Mouse (Mus musculus): ENCODE measurements around the gene Cox15. TPM values are rescaled to one million over a fixed set of nuclear protein-coding genes. Genes with fewer than 3 reads are reported as not detected.

The Cox15 gene
- total RNA-seq, 2 experiments from 2014 or later, result 17.6 to 18.3 TPM

DNA sequence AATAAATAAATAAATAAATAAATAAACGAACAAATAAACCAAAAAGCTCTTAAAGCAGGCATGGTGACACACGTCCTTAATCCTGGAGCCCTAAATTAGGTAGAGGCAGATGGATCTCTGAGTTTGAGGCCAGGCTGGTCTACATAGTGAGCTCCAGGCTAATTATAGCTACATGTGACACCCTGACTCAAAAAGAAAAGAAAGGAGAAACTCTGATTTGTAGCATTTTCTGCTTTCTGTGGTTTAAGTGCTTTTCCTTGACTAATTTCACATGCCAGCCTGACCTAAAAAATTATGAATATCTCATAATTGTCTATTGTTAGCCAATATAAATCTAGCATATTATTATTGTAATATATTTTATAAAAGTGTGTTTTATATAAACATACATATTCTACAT, 9.6 kb upstream of the Cox15 start:
- DNase-seq, result no peak
- intact Hi-C loops (cut with DNase I), result no loop called here

DNA sequence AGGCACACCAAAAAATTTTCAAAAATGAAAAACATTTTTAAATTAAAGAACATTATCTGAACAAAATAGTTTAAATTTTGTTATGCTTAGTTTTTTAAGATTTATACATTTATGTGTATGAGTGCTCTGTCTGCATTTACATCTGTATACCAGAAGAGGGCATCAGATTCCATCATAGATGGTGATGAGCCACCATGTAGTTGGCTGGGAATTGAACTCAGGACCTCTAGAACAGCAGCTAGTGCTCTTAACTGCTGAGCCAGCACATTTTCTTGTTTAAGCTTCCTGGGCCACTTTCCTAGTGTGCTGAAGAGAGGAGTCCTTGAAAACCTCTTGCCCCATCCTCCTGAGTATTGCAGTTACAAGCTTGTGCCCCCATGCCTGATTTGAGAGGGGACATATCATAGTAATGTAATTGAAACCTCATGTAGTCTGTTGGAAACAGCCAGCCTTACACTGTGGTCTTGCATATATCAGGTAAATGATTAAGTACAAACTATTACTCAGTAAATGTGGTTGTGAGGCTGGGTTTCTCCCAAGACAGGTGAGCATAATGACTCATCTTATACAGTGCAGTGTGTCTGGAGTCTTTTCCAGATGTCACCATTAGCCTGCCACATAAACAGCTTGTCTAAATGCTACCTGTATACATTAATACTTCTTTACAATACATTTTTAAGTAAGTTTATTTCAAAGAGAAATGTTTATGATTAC, 8.9 kb upstream of the Cox15 start:
- DNase-seq, result no peak
- intact Hi-C loops (cut with DNase I), result no loop called here

DNA sequence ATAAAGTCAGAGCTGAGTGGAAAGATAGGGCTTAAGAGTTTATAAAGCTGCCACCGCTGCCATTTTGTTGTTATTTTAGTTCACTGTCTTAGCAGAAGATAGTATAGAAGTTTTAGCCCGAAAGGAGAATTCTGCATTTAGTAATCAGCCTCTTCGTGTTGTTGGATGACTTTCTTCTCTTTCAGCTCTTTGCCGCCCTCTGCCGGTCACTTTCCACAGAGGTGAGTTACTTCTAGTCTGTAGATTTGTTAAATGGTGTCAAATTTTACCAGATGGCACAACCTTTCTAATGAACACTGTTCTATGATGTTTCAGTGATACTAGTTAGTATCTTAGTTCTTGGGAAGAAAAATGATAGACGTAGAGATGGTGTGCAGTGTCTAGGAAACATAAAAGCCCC, 7.7 kb upstream of the Cox15 start:
- intact Hi-C loops (cut with DNase I), result no loop called here

DNA sequence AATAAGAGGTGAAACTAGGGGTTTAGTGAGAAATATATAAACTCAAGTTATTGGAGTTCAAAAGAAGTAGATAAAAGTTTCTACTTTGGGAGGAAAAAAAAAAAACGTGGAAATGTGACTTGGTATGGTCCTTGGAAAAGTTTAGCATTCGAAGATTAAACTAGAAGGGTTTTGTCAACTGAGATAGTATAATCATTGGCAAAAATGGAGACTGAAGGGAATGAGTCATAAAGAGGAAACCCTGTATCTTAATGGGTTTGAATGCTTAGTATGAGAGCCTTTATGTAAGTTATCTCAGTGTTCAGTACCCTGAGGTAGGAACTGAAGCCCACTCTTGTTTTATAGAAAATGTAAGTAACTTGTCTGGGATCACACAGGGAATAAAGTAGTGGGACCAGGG, 2.1 kb upstream of the Cox15 start:
- no peak for DNase-seq
- intact Hi-C loops (cut with DNase I), result no loop called here

More for the DNA sequence above, 7.7 kb upstream of the Cox15 start:
- peak; percentile 69 for DNase-seq

DNA sequence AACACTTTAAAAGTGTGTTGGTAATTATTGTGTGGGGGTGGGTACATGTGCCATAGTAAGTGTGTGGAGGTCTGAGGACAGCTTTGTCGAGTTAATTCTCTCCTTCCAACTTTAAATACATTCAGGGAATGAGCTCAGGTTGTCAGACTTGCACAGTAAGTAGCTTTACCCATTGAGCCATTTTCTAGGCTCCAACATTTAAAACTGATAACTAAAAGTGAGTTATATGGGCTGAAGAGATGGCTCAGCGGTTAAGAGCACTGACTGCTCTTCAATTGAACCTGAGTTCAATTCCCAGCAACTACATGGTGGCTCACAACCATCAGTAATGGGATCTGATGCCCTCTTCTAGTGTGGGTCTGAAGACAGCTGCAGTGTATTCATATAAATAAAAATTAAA, 1.4 kb upstream of the Cox15 start:
- no peak for DNase-seq
- intact Hi-C loops (cut with DNase I), result no loop called here

DNA sequence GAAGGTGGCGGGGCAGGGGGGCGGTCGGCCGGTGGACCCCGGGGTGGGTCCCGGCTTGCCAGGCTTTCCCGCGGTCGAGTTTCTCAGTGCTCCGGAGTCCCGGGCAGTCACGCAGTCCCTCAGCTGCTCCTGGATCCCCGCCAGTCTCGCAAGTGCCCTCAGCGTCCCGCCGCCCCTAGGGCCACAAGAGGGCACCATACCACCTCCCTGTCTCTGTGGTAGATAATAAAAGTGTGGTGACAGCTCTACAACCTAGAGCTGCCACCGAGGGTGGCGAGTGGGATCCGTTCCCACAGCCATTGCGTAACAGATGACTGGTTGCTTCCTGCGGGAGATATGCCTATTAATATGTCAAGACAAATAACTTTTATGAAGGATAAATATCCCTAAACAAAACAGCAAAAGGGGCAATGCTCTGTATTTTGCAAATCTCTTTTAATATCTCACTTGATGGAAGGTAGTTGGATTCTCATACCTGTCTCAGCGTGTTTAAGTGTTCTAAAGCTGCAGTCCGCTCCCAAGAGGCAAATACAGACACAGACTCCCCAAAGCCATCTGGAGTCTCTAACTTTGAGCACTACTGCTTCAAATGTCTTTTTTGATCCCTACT, 531 bp upstream of the Cox15 start:
- peak; percentile 91 for DNase-seq
- intact Hi-C loops (cut with DNase I), result no loop called here

DNA sequence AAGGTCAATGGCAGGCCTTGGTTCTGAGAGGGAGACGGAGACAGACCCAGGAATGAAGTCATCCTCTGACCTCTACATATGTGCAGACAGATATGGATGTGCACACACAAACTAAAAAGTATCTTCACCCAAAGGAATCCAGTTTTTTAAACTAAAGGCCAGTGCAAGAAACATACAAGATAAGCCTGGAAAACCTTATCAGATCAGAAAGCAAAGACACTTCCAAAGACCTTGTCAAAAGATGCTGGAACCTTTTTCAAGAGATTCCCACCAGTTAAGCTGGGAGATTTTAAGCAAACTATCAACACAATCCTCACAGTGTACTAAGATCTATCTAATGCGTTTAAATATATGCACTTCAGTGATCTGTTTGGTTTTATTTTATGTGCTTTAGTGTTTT, 2.8 kb downstream of the Cox15 start:
- no peak for DNase-seq
- intact Hi-C loops (cut with DNase I), result no loop called here

DNA sequence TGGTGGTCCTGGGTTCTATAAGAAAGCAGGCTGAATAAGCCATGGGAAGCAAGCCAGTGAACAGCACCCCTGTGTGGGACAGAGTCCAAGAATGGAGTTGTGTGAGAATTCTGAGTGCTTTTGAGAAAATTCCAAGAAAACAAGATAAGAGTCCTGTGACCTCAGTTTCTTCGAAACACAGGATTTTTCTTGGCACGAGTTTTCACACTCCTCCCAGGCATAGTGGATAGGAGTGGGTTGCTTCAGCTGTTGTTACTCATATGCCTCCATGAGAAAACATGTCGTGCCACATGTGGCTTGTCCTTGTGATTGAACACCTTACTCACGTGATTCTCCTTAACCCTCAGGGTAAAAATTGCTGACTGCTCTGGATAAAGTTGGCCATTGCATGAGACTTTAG, 4.9 kb downstream of the Cox15 start:
- DNase-seq, result no peak
- intact Hi-C loops (cut with DNase I), result no loop called here

DNA sequence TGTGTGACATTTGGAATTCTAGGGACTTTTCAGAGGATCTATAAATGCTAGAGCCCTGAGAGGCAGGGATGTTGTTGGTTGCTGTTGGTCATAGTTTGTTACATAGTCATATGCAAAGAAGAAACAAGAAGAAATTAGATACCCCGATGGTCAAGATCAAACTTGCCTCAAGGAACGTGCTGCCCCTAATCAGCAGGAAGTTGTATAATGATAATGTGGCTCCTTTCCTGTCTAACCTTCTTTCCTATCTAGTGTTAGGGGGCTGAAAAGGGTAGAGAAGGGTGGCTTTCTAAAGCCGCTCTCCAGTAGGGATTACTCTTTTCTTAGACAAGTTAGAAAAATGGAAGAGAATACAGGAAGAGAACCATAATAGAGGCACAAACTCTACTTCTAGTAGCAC, 7.1 kb downstream of the Cox15 start:
- DNase-seq, result no peak
- intact Hi-C loops (cut with DNase I), result no loop called here

DNA sequence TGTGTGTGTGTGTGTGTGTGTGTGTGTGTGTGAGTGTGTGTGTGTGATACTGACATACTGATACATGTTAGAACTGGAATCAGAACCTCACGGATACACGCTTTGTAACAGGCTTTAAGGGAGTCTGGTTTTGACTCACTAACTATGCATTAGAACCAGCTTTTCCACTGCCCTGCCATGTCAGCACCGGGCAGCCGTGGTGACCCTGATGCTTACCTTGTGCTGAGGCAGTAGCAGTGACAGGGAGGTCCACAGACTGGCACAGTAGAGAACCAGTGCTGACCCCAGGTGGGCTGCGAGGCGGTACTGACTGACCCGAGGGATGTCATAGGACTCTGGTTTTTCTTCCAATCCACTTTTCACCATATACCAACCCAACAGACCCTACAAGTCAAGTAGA, 9.4 kb downstream of the Cox15 start:
- no peak for DNase-seq

DNA sequence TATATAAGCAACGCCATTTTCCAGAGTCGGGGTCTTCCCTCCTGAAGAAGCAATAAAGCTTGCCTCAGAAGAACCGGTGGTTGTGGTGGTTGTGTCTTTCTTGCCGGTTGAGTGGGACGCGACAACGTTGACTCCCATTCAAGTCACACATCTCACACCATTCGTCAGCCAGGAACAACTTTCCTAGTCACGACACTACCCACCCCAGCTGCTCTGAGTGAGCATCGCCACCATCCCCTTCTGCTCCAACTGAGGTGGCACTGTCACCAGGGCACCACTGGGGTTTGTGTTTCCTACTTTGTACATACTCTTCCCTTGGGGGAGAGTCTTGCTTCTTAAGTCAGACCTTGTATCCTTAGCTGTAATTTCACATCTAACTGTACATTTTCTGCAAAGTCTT, 14.4 kb downstream of the Cox15 start:
- intact Hi-C loops (cut with DNase I), result loop anchor here (10.0 kb wide), 1 partner anchor 356 kb away; no protein-coding TSS in a partner anchor
- DNase-seq, result no peak

More for the DNA sequence above, 9.4 kb downstream of the Cox15 start:
- intact Hi-C loops (cut with DNase I), result no loop called here

DNA sequence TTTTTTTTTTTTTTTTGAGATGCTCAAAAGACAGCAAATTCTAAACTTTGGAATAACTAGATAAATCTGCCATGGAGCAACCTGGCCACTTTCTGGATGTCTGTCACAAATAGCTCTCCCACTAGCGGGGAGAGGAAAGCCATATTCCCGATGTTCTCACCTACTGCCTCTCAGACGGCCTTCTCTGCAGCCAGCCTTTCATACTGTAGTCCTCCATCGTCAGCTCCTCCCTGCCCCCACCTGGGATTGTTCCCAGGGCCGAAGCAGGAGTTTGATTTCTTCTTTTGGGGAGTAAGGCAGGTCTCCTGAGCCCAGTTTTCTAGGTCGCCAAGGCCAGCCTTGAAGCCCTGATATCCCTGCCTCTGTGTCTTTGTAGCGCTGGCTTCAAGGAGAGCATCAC, 21.6 kb downstream of the Cox15 start:
- no peak for DNase-seq
- intact Hi-C loops (cut with DNase I), result loop anchor here (10.0 kb wide), 1 partner anchor 364 kb away; no protein-coding TSS in a partner anchor

DNA sequence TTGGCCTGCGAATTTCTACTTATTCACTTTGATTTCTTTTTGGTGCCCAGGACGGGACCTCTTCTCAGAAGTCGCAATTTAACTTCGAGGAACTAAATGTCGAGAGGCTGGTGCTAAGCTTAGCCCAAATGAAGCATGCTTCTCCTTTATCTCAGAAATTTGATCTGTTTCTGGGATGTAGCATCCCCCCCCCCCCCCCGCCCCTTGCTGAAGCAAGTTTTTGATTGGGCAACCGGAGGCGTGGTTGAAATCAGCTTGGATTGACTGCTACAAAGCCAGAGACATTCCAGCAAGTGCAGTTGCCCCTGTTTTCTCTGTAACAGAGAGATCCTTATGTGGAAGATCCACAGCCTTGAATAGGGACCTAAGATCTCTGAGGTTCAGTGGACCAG, 22.8 kb downstream of the Cox15 start:
- intact Hi-C loops (cut with DNase I), result loop anchor here (10.0 kb wide), 1 partner anchor 365 kb away; no protein-coding TSS in a partner anchor
- no peak for DNase-seq

DNA sequence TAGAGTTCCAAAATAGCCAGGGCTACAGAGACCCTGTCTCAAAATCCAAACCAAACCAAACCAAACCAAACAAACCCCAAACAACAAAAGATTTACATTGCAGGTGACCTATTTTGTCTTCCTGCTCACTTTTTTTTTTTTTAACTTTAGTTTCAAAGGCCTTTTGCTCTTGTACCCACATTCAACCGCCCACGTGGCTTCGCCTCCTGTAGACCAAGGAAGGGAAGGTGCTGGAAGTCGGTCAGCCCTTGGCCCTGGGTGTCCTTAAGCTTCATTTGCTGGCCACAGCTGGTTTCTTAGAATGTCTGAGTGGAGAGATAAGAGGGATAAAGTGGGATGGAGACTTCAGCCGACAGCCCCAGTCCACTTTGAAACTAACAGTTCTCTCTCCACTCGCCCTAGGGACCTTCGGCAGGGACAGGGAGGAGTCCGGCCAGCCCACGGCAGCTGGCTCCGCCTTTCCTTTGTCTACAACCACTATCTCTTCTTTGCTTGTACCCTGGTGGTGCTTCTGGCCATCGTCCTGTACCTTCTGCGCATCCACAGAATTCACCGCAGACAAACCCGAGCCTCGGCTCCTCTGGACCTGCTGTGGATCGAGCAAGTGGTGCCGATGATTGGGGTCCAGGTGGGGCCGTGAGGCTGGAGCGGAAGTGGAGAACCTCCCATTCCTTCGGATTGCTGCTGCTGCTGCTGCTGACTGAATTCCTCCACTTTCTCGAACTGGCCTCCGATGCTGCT, 23.3 kb downstream of the Cox15 start:
- intact Hi-C loops (cut with DNase I), result loop anchor here (10.0 kb wide), 1 partner anchor 365 kb away; no protein-coding TSS in a partner anchor
- DNase-seq, result no peak

DNA sequence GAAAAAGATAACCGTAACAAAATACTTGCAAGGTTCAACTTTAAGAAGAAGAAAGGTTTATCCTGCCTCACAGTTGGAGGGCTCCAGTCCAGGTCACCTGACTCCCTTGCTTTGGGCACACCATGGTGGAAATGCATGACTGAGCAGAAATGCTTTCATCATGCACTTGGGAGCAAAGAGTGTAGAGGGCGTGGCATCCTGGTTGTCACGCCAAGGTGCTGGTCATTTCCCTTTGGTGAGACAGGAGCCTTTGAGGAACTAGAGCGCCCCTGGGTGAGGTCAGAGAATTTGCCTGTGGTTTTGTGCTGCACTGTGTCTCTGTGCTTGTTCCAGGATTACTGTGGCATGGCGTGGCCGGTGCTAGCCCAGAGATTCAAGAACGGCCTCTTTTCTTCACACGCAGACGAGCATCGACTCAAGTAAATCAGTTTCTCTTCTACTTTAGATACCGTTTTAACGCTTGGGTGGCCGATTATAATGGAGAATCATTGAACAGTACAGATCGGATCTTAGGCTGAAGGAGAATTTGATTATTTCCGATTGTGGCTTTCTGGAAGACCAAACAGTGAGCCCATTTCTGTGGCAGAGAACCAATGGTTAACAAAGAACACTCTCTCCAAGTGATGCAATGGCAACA, 26.2 kb downstream of the Cox15 start:
- intact Hi-C loops (cut with DNase I), result no loop called here
- no peak for DNase-seq

DNA sequence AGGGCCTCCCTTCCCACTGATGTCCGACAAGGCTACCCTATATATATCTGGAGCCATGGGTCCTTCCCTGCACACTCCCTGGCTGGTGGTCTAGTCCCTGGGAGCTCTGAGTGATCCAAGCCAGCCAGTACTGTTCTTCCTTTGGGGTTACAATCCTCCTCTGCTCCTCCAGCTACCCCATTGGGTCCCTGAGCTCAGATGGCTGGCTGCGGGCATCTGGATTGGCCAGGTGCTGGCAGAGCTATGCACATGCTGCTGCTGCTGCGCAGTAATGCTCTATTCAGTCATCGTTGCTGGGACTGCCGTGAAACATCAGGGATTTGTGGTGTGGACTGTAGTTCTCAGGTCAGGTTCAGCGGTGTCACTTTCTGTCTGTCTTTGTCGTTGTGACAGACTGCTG, 28.0 kb downstream of the Cox15 start:
- intact Hi-C loops (cut with DNase I), result no loop called here

DNA sequence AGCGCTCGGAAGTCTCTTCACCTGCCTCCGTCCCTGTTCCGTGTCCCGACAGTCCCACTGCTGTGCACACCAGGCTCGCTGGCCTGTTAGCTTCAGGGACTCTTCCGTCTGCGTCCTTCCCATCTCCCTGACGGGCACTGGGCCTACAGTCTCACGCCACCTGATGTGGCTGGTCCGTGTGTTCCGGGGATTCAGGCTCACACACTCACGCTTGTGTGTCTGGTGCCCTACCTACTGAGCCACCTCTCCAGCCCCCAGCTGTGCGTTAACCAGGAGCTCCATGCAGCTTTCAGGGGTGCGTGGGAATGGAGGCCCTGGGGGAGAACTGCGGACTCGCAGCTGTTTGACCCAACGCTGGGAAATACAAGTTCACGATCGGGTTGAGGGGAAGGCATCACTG, 28.6 kb downstream of the Cox15 start:
- DNase-seq, result no peak
- intact Hi-C loops (cut with DNase I), result no loop called here

More for the DNA sequence above, 28.0 kb downstream of the Cox15 start:
- DNase-seq, result no peak

DNA sequence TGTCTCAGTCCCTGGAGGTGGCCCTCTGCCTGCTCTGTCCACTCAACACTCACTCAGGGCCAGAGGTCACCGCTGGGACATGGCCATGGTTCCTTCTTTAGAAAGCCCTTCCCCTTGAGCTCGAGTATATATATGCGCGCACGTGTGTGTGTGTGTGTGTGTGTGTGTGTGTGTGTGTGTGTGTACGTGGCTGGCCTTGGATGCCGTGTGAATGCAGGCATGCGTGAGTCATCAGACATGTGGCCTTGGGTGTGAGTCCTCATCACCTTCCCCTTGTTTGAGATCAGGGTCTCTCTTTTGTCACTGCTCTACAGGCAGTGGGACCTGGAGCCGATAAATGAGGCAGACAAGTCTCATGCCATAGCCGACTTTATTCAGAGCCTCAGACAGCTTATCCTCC, 29.3 kb downstream of the Cox15 start:
- intact Hi-C loops (cut with DNase I), result no loop called here
- DNase-seq, result no peak

DNA sequence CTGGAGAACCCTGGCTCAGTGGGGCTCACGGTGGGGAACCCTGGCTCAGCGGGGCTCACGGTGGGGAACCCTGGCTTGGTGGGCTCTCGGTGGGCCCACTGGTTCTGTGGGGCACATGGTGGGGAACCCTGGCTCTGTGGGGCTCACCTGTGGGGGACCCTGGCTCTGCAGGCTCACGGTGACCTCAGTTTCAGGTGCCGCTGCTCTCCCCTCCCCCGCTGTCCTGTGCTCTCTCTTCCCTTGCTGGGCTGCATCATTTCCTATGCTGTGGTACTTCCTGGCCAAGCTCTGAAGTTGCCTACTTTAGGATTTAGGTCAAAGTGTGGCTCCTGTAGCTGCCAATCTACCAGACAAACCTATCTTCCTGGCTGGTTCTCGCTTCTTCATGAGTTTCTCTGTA, 29.9 kb downstream of the Cox15 start:
- intact Hi-C loops (cut with DNase I), result no loop called here
- no peak for DNase-seq

DNA sequence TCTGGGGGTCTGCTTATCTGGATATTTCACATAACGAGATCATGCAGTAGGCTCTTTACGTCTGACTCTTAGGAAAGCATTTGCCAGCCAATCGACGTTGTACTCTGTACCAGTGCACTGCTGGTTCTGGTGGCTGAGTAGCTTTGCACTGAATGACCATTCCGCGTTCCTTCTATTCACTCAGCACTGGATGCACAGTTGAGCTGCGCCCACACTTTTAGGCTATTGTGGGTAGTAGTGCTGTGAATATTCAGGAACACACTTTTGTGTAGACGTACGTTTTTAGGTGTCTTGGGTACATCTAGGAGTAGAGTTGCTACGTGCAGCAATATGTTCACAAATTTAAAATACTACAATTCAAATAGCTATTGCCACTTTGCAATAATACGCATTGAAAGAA, 32.7 kb downstream of the Cox15 start:
- DNase-seq, result no peak
- intact Hi-C loops (cut with DNase I), result no loop called here

DNA sequence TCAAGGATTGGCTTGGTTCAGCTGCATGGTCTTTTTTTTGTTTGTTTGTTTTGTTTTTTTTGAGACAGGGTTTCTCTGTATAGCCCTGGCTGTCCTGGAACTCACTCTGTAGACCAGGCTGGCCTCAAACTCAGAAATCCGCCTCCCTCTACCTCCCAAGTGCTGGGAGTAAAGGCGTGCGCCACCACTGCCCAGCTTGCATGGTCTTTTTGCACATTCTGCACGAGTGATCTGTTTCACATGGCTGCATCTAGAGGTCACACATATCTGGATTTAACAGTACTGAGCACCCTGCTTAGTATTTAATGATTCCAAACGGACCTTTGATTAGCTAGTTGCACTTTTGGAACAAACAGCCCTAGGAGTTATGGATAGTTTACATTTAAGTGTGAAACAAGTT, 40.8 kb downstream of the Cox15 start:
- intact Hi-C loops (cut with DNase I), result no loop called here
- DNase-seq, result no peak

All from left cerebral cortex, postnatal 4 days (tissue).